Mouse (Mus musculus) lung, adult 18-20 months (tissue): ENCODE data around the gene Fam114a2.
"Not testable (repeated sequence)": the region's sequence is repeated elsewhere in the genome, so short reads cannot be mapped to it uniquely, and the experiment has no call there.

ENCODE experiments used
- DNase-seq, 2 experiments: peaks; one replicate each; pipeline ENCODE4 v3.0.0; 2022; ENCODE audit warnings: mixed read lengths in 2 of 2

Fam114a2 gene

GRCm38 (mm10) chr11:57518091-57518750 is at the start of gene Fam114a2, which contains the start of gene Mfap3:
TSS of gene Fam114a2 (minus strand) at chr11:57518617.
TSS of gene Mfap3 (plus strand) at chr11:57518664.
- peak; percentile 91 to 94 for DNase-seq

- no peak for DNase-seq
Measured at GRCm38 (mm10) chr11:57566091-57567035, 47.9 kb upstream of the Fam114a2 start.

- DNase-seq, result peak in 1 of 2 experiments; percentile 5
Measured at GRCm38 (mm10) chr11:57564564-57564963, 46.1 kb upstream of the Fam114a2 start.

GRCm38 (mm10) chr11:57557936-57558335 is 39.5 kb upstream of the Fam114a2 start:
- not testable (repeated sequence) for DNase-seq

- DNase-seq, result no peak
Measured at GRCm38 (mm10) chr11:57553015-57553780, 34.8 kb upstream of the Fam114a2 start.

- DNase-seq, result no peak
Measured at GRCm38 (mm10) chr11:57551016-57551415, 32.6 kb upstream of the Fam114a2 start.

- no peak for DNase-seq
Measured at GRCm38 (mm10) chr11:57550230-57550629, 31.8 kb upstream of the Fam114a2 start.

GRCm38 (mm10) chr11:57548618-57549550 is 30.5 kb upstream of the Fam114a2 start:
- DNase-seq, result peak; percentile 62 to 72

GRCm38 (mm10) chr11:57540681-57541080 is 22.3 kb upstream of the Fam114a2 start:
- DNase-seq, result no peak

GRCm38 (mm10) chr11:57539841-57540418 is 21.5 kb upstream of the Fam114a2 start:
- DNase-seq, result no peak

- DNase-seq, result peak; percentile 16 to 65
Measured at GRCm38 (mm10) chr11:57535912-57536311, 17.5 kb upstream of the Fam114a2 start.

- DNase-seq, result no peak
Measured at GRCm38 (mm10) chr11:57532306-57532705, 13.9 kb upstream of the Fam114a2 start.

GRCm38 (mm10) chr11:57531300-57531950 is 13.0 kb upstream of the Fam114a2 start:
- peak; percentile 24 to 48 for DNase-seq

GRCm38 (mm10) chr11:57529111-57529510 is 10.7 kb upstream of the Fam114a2 start:
- DNase-seq, result no peak

- DNase-seq, result no peak
Measured at GRCm38 (mm10) chr11:57527506-57527905, 9.1 kb upstream of the Fam114a2 start.

- no peak for DNase-seq
Measured at GRCm38 (mm10) chr11:57525900-57526299, 7.5 kb upstream of the Fam114a2 start.

- peak in 1 of 2 experiments; percentile 26 for DNase-seq
Measured at GRCm38 (mm10) chr11:57524597-57524996, 6.2 kb upstream of the Fam114a2 start.

GRCm38 (mm10) chr11:57523418-57523817 is 5.0 kb upstream of the Fam114a2 start:
- no peak for DNase-seq

- DNase-seq, result no peak
Measured at GRCm38 (mm10) chr11:57522046-57522445, 3.6 kb upstream of the Fam114a2 start.

- DNase-seq, result no peak
Measured at GRCm38 (mm10) chr11:57521206-57521605, 2.8 kb upstream of the Fam114a2 start.

GRCm38 (mm10) chr11:57519304-57519703 is 887 bp upstream of the Fam114a2 start:
- DNase-seq, result no peak
